Mouse (Mus musculus): ENCODE results near the gene Kcnc1.

- TF ChIP-seq CTCF (conservative IDR thresholded peaks at IDR 0.05; ENCODE audit: low read length) (no peak), POU5F1 (IDR thresholded peaks at IDR 0.05; ENCODE audit: borderline replicate concordance, low read length) (no peak)
Observed at GRCm38 (mm10) chr7:46396928-46397731, 833 bp downstream of the Kcnc1 start.
